ENCODE assay signal across 19 mouse cellular contexts in genomic region chr3:88197741-88198504, GRCm38 (mm10). TPM values are rescaled to one million over a fixed set of nuclear protein-coding genes. Genes with fewer than 3 reads are reported as not detected.
DNase-seq lines count a peak whose midpoint lies in the region; ATAC-seq and TF ChIP-seq lines count a peak whose summit lies in the region.
"Had no signal": no experiment of that assay in that cellular context is flagged by ENCODE, and none has a peak within 500 bp of the region (broad histone marks: within the 10 kb centered on the region; RNA-seq: fewer than 3 reads in every experiment).

No protein-coding gene starts in this region.

- peak; percentile 73 for ATAC-seq in forebrain, embryonic 12.5 days (ENCODE audit: low FRiP score)
- ATAC-seq in hindbrain, embryonic 14.5 days (ENCODE audit: low FRiP score): no peak
- ATAC-seq in erythroblast, adult 5-6 weeks (replicated peaks; ENCODE audit: low FRiP score, poor library complexity, severe bottlenecking): no peak
- no peak for ATAC-seq in kidney, embryonic 16.5 days (ENCODE audit: low FRiP score, low TSS enrichment)

- peaks cover 58% of the 10 kb centered on the region for H3K27me3 ChIP-seq in forebrain, embryonic 12.5 days
- peaks cover 16% of the 10 kb centered on the region for H3K27me3 ChIP-seq in hindbrain, embryonic 14.5 days (ENCODE audit: control insufficient read depth, insufficient read depth, low read length)
- H3K27me3 ChIP-seq in kidney, embryonic 16.5 days (ENCODE audit: insufficient read depth, low read length): peaks cover 94% of the 10 kb centered on the region

- peak; percentile 85 for DNase-seq in brain, embryonic 14.5 days (ENCODE audit: low read depth)
- DNase-seq in hindbrain, embryonic 14.5 days (ENCODE audit: low spot score): no peak
- DNase-seq in neural tube, embryonic 10.5 days (ENCODE audit: extremely low spot score, low spot score): peak; percentile 15
- no peak for DNase-seq in spleen, postnatal 36 days (ENCODE audit: low spot score in 2 of 2)
- no peak for DNase-seq in adrenal gland, postnatal 4 days (ENCODE audit: low spot score in 2 of 2)
- DNase-seq: adrenal gland, adult 2 months; B cell, adult 2 months; gastrocnemius, postnatal 10 days; heart, postnatal 4 days; kidney, adult 2 months; lung, postnatal 4 days had no signal

- H3K9me3 ChIP-seq in forebrain, embryonic 12.5 days: no peaks in the 10 kb centered on the region
- no peaks in the 10 kb centered on the region for H3K9me3 ChIP-seq in hindbrain, embryonic 14.5 days (ENCODE audit: control insufficient read depth, low read length)
- H3K9me3 ChIP-seq in kidney, embryonic 16.5 days (ENCODE audit: low read length): no peaks in the 10 kb centered on the region
- H3K9me3 ChIP-seq: heart, embryonic 10.5 days; limb, embryonic 13.5 days had no signal

- H3K27ac ChIP-seq in forebrain, embryonic 12.5 days: peak overlapping the region; percentile 99
- peak overlapping the region; percentile 48; the same call in 1 of the 2 replicates for H3K27ac ChIP-seq in hindbrain, embryonic 14.5 days
- no peak overlapping the region for H3K27ac ChIP-seq in kidney, embryonic 16.5 days (ENCODE audit: low read length)
- H3K27ac ChIP-seq: heart, embryonic 10.5 days; left cerebral cortex, adult 2 months; limb, embryonic 13.5 days had no signal

- TF ChIP-seq POLR2A in brain, embryonic 14.5 days (IDR thresholded peaks at IDR 0.05; ENCODE audit: borderline replicate concordance, extremely low read depth, insufficient read depth, insufficient read length, poor library complexity, severe bottlenecking): no peak

- peak overlapping the region; percentile 88 for H3K4me2 ChIP-seq in forebrain, embryonic 12.5 days
- peak overlapping the region; percentile 94 for H3K4me2 ChIP-seq in hindbrain, embryonic 14.5 days (replicated peaks)
- H3K4me2 ChIP-seq in kidney, embryonic 16.5 days (replicated peaks; ENCODE audit: low read depth, low read length): no peak overlapping the region
- H3K4me2 ChIP-seq: limb, embryonic 13.5 days had no signal

- no peak for TF ChIP-seq CTCF in brain, embryonic 14.5 days (IDR thresholded peaks at IDR 0.05; ENCODE audit: borderline replicate concordance, extremely low read depth, insufficient read depth, insufficient read length)

- WGBS in forebrain, embryonic 12.5 days: 2% methylated on average over 10 of the region's 10 CpGs
- 11% methylated on average over 10 of the region's 10 CpGs for WGBS in hindbrain, embryonic 14.5 days
- 12% methylated on average over 9 of the region's 10 CpGs for WGBS in kidney, embryonic 16.5 days

- H3K4me3 ChIP-seq in forebrain, embryonic 12.5 days (replicated peaks): peak overlapping the region; percentile 16; the same call in 1 of the 2 replicates
- H3K4me3 ChIP-seq in hindbrain, embryonic 14.5 days (replicated peaks; ENCODE audit: low read length): no peak overlapping the region
- no peak overlapping the region for H3K4me3 ChIP-seq in kidney, embryonic 16.5 days (ENCODE audit: low read length)
- H3K4me3 ChIP-seq: heart, embryonic 10.5 days; left cerebral cortex, adult 2 months; limb, embryonic 13.5 days; myocyte had no signal

- H3K4me1 ChIP-seq in forebrain, embryonic 12.5 days: peaks cover 65% of the 10 kb centered on the region
- peaks cover 27% of the 10 kb centered on the region for H3K4me1 ChIP-seq in hindbrain, embryonic 14.5 days (replicated peaks; ENCODE audit: control insufficient read depth, insufficient read depth, low read length)
- peaks cover 10% of the 10 kb centered on the region; the same call in 1 of the 2 replicates for H3K4me1 ChIP-seq in kidney, embryonic 16.5 days (ENCODE audit: insufficient read depth, low read length)

- peak overlapping the region; percentile 98 for H3K9ac ChIP-seq in forebrain, embryonic 12.5 days
- peak overlapping the region; percentile 17; the same call in 1 of the 2 replicates for H3K9ac ChIP-seq in hindbrain, embryonic 14.5 days
- no peak overlapping the region for H3K9ac ChIP-seq in kidney, embryonic 16.5 days (replicated peaks; ENCODE audit: low read length)
- H3K9ac ChIP-seq: limb, embryonic 13.5 days had no signal

- no peaks in the 10 kb centered on the region for H3K36me3 ChIP-seq in forebrain, embryonic 12.5 days (replicated peaks)
- H3K36me3 ChIP-seq in hindbrain, embryonic 14.5 days (replicated peaks; ENCODE audit: control insufficient read depth, insufficient read depth): no peaks in the 10 kb centered on the region
- H3K36me3 ChIP-seq in kidney, embryonic 16.5 days (ENCODE audit: insufficient read depth, low read length): no peaks in the 10 kb centered on the region
- H3K36me3 ChIP-seq: heart, embryonic 10.5 days; limb, embryonic 13.5 days had no signal

RNA-seq across cellular contexts. Expression of gene Mef2d, which starts 55.8 kb away (rescaled TPM):
- 46.2 and 54.8 TPM in 2 replicates for polyA plus RNA-seq in brain, embryonic 14.5 days (2012; rRNA removed)
- 17.7 and 20.3 TPM in 2 replicates for polyA plus RNA-seq in forebrain, embryonic 12.5 days (2016; fragmentation: Nextera tagmentation; extraction: Ambion mirVana)
- polyA plus RNA-seq in hindbrain, embryonic 14.5 days (2014; fragmentation: Nextera tagmentation; extraction: Ambion mirVana): 20.4 and 22.4 TPM in 2 replicates
- total RNA-seq in erythroblast, adult 5-6 weeks (2015; ENCODE audit: low replicate concordance): 38.2 and 38.7 TPM in 2 replicates
- 11.3 and 19.8 TPM in 2 replicates for total RNA-seq in erythroblast, adult 5-6 weeks (2017; ENCODE audit: low replicate concordance)
- 16.9 and 20.2 TPM in 2 replicates for polyA plus RNA-seq in kidney, embryonic 16.5 days (2015; fragmentation: Nextera tagmentation; extraction: Ambion mirVana)
- 10 to 100 TPM; 90.0 to 92.1 TPM for total RNA-seq in adrenal gland, postnatal 4 days (2021)

RNA-seq across cellular contexts. Expression of gene Rhbg, which starts 56.6 kb away (rescaled TPM):
- polyA plus RNA-seq in brain, embryonic 14.5 days (2012; rRNA removed): 0.45 and 0.73 TPM in 2 replicates
- polyA plus RNA-seq in forebrain, embryonic 12.5 days (2016; fragmentation: Nextera tagmentation; extraction: Ambion mirVana): 0.28 TPM in 1 of 2 replicates, not detected in the other
- 0.48 and 0.76 TPM in 2 replicates for polyA plus RNA-seq in hindbrain, embryonic 14.5 days (2014; fragmentation: Nextera tagmentation; extraction: Ambion mirVana)
- not detected in 2 replicates for total RNA-seq in erythroblast, adult 5-6 weeks (2015; ENCODE audit: low replicate concordance)
- total RNA-seq in erythroblast, adult 5-6 weeks (2017; ENCODE audit: low replicate concordance): not detected in 2 replicates
- 11.5 and 13.5 TPM in 2 replicates for polyA plus RNA-seq in kidney, embryonic 16.5 days (2015; fragmentation: Nextera tagmentation; extraction: Ambion mirVana)
- 1 to 10 TPM; 2.2 to 3.8 TPM for total RNA-seq in adrenal gland, postnatal 4 days (2021)
- total RNA-seq: gastrocnemius, postnatal 10 days; heart, postnatal 4 days; left cerebral cortex, adult 2 months had no signal
- polyA plus RNA-seq: cortical plate, adult 2 months; myocyte had no signal

Comparison
In these comparisons a context has a peak if more than half of its experiments do, and no peak if none do; other contexts are left out.
1. DNase-seq: peak in brain, embryonic 14.5 days (single experiment) and neural tube, embryonic 10.5 days (single experiment); none in hindbrain, embryonic 14.5 days (single experiment), spleen, postnatal 36 days (0 of 2) and adrenal gland, postnatal 4 days (0 of 2).